Mouse (Mus musculus) stomach, embryonic 16.5 days (tissue): ENCODE measurements around the gene Cblb. TPM values are rescaled to one million over a fixed set of nuclear protein-coding genes. Genes with fewer than 3 reads are reported as not detected.

Source experiments
- ATAC-seq: fragments of 200-750 bp; cut with Nextera tagmentation; 2 replicates; pipeline ENCODE4 v1.8.0; 2017; ENCODE audit warnings: moderate number of reproducible peaks, moderate TSS enrichment; ENCODE audit not compliant: insufficient read depth, low FRiP score
- H3K27ac ChIP-seq: fragments of 300-500 bp; sonication (generic); 2 replicates; pipeline ENCODE4 v1.5.1; 2014; ENCODE audit warnings: low read length
- H3K27me3 ChIP-seq: fragments of 300-500 bp; sonication (generic); 2 replicates; pipeline ENCODE4 v1.6.1; 2014; ENCODE audit warnings: low read length, control low read depth, mixed read lengths; ENCODE audit not compliant: control insufficient read depth, insufficient read depth
- H3K36me3 ChIP-seq: fragments of 300-500 bp; sonication (generic); 2 replicates; pipeline ENCODE4 v1.6.1; 2014; ENCODE audit warnings: low read length; ENCODE audit not compliant: control insufficient read depth, insufficient read depth
- H3K4me1 ChIP-seq: fragments of 300-500 bp; sonication (generic); 2 replicates; pipeline ENCODE4 v1.6.1; 2014; ENCODE audit warnings: low read length, control low read depth, mixed read lengths; ENCODE audit not compliant: control insufficient read depth, insufficient read depth
- H3K4me2 ChIP-seq: fragments of 300-500 bp; sonication (generic); 2 replicates; pipeline ENCODE4 v1.6.1; 2014; ENCODE audit warnings: low read depth, low read length, mixed read lengths
- H3K4me3 ChIP-seq: fragments of 300-500 bp; sonication (generic); replicated peaks from 2 replicates; pipeline ENCODE4 v1.5.1; 2014; ENCODE audit warnings: mild to moderate bottlenecking, low read length
- H3K9ac ChIP-seq: fragments of 300-500 bp; sonication (generic); 2 replicates; pipeline ENCODE4 v1.6.1; 2014; ENCODE audit warnings: low read length
- H3K9me3 ChIP-seq: fragments of 300-500 bp; sonication (generic); replicated peaks from 2 replicates; pipeline ENCODE4 v1.6.1; 2016; ENCODE audit warnings: low read length, control low read depth; ENCODE audit not compliant: control insufficient read depth
- WGBS: fragments of 180-500 bp; shearing (Covaris S2); extraction: QIAGEN DNeasy Blood & Tissue Kit; methylation state at CpG from one replicate; pipeline ENCODE4 v1.1.7; 2014; 5-methylcytosine and 5-hydroxymethylcytosine counted together
- polyA plus RNA-seq: library from polyadenylated mRNA; unstranded; fragments of >200 nt; fragmentation: Nextera tagmentation; extraction: Ambion mirVana; gene quantifications from 2 replicates; pipeline ENCODE4 v1.2.1, GENCODE M21; 2015

Cblb gene
- polyA plus RNA-seq, 1 experiment from 2014 or later = 11.7 TPM

DNA sequence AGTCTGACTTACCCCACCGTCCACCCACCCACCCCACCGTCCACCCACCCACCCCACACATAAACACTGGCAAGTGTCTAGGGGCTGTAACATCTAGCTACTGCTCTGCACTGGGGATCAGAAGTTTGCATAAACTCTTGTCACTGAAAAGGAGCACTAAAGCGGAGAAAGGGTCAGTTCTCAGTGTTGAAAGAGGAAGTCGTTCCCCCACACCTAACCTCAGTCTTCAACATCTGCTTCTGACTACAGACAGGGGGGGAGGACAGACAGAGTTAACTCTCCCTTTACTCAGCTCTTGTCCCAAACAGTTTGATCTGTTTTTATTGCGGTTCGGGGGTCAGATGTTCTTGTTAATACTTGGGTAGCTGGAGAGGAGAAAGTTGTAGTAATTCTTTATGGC, 59.9 kb downstream of the Cblb start:
- H3K36me3 ChIP-seq = no peaks in the 10 kb centered on the region
- WGBS = 44% methylated on average over 6 of the region's 6 CpGs
- H3K9me3 ChIP-seq = no peaks in the 10 kb centered on the region
- no peak overlapping the region for H3K9ac ChIP-seq
- no peak overlapping the region for H3K27ac ChIP-seq
- H3K4me3 ChIP-seq = no peak overlapping the region
- no peak overlapping the region for H3K4me2 ChIP-seq
- peaks cover 12% of the 10 kb centered on the region for H3K4me1 ChIP-seq
- H3K27me3 ChIP-seq = no peaks in the 10 kb centered on the region
- ATAC-seq = no peak

GRCm38 (mm10) chr16:52093325-52094253, 62.6 kb downstream of the Cblb start:
- Histone ChIP-seq H3K36me3 (no peaks in the 10 kb centered on the region), H3K9ac (no peak overlapping the region), H3K4me3 (no peak overlapping the region), H3K4me1 (peaks cover 12% of the 10 kb centered on the region), H3K9me3 (no peaks in the 10 kb centered on the region), H3K27ac (peak overlapping the region; percentile 44), H3K27me3 (no peaks in the 10 kb centered on the region), H3K4me2 (no peak overlapping the region)
- WGBS = 47% methylated on average over 9 of the region's 9 CpGs
- no peak for ATAC-seq

- Histone ChIP-seq H3K4me1 (peaks cover 12% of the 10 kb centered on the region), H3K9ac (no peak overlapping the region), H3K4me3 (no peak overlapping the region), H3K36me3 (no peaks in the 10 kb centered on the region), H3K9me3 (no peaks in the 10 kb centered on the region), H3K4me2 (no peak overlapping the region), H3K27me3 (no peaks in the 10 kb centered on the region), H3K27ac (peak overlapping the region; percentile 24; the same call in 1 of the 2 replicates)
- WGBS = 83% methylated on average over 10 of the region's 10 CpGs
- no peak for ATAC-seq
These were observed 63.9 kb downstream of the Cblb start for GRCm38 (mm10) chr16:52094735-52095459.

GRCm38 (mm10) chr16:52095643-52096042, 64.6 kb downstream of the Cblb start:
- WGBS = 61% methylated on average over 3 of the region's 3 CpGs
- Histone ChIP-seq H3K27me3 (no peaks in the 10 kb centered on the region), H3K9ac (no peak overlapping the region), H3K4me1 (peaks cover 12% of the 10 kb centered on the region), H3K27ac (no peak overlapping the region), H3K36me3 (no peaks in the 10 kb centered on the region), H3K9me3 (no peaks in the 10 kb centered on the region), H3K4me2 (no peak overlapping the region), H3K4me3 (no peak overlapping the region)
- ATAC-seq = no peak

GRCm38 (mm10) chr16:52100466-52100865, 69.4 kb downstream of the Cblb start:
- Histone ChIP-seq H3K27ac (no peak overlapping the region), H3K36me3 (no peaks in the 10 kb centered on the region), H3K9ac (no peak overlapping the region), H3K4me2 (no peak overlapping the region), H3K4me1 (no peaks in the 10 kb centered on the region), H3K9me3 (no peaks in the 10 kb centered on the region), H3K27me3 (no peaks in the 10 kb centered on the region), H3K4me3 (no peak overlapping the region)
- 75% methylated on average over 6 of the region's 6 CpGs for WGBS
- ATAC-seq = no peak

DNA sequence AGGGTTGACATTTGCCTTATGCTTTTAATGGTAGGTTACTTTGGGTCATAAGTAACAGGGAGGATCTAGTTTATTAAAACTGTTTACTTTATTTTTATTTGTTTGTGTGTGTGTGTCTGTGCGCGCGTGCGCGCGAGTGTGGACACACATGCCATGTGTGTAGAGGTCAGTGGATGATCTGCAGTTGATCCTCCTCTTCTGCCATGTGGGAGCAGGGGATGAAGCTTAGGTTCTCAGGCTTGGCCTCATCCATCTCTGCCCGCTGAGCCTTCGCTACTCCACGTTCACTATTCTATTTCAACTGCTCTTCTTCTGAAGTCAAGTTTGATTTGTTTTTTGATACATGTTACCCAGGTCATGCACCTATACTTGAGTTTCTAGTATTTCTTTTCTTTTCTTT, 73.6 kb downstream of the Cblb start:
- Histone ChIP-seq H3K9ac (no peak overlapping the region), H3K4me1 (no peaks in the 10 kb centered on the region), H3K27me3 (no peaks in the 10 kb centered on the region), H3K27ac (no peak overlapping the region), H3K9me3 (no peaks in the 10 kb centered on the region), H3K4me2 (no peak overlapping the region), H3K36me3 (no peaks in the 10 kb centered on the region), H3K4me3 (no peak overlapping the region)
- WGBS = 91% methylated on average over 9 of the region's 9 CpGs
- no peak for ATAC-seq

GRCm38 (mm10) chr16:52107836-52108235, 76.8 kb downstream of the Cblb start:
- Histone ChIP-seq H3K4me2 (no peak overlapping the region), H3K36me3 (peaks cover 3% of the 10 kb centered on the region; the same call in 1 of the 2 replicates), H3K27ac (no peak overlapping the region), H3K9me3 (no peaks in the 10 kb centered on the region), H3K27me3 (no peaks in the 10 kb centered on the region), H3K4me3 (no peak overlapping the region), H3K4me1 (no peaks in the 10 kb centered on the region), H3K9ac (no peak overlapping the region)
- no peak for ATAC-seq
- 77% methylated on average over 5 of the region's 5 CpGs for WGBS

DNA sequence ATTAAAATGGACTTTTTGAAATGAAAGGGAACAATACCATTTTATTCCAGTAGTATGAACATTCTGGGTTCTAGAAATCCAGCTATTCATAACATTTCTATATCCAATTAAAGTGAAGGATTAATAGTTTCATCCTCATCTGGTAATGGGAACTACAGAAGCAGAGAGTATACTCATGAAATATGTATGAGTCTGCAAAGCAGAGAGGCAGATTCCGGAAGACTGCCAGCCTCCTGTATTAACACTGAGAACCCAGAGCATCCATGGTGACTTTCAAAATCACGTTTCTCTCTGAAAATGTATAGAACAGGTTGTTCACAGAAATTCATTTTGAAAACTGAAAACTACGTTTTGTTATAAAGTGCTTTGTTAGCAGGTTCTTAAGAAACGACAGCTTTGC, 83.4 kb downstream of the Cblb start:
- no peak for ATAC-seq
- Histone ChIP-seq H3K4me3 (no peak overlapping the region), H3K9ac (no peak overlapping the region), H3K27me3 (no peaks in the 10 kb centered on the region), H3K27ac (no peak overlapping the region), H3K36me3 (peaks cover 6% of the 10 kb centered on the region; the same call in 1 of the 2 replicates), H3K4me2 (no peak overlapping the region), H3K9me3 (no peaks in the 10 kb centered on the region), H3K4me1 (0 out of 2 replicates have a peak, but pooled peaks cover 2% of the 10 kb centered on the region)
- WGBS = 52% methylated on average over 4 of the region's 4 CpGs

DNA sequence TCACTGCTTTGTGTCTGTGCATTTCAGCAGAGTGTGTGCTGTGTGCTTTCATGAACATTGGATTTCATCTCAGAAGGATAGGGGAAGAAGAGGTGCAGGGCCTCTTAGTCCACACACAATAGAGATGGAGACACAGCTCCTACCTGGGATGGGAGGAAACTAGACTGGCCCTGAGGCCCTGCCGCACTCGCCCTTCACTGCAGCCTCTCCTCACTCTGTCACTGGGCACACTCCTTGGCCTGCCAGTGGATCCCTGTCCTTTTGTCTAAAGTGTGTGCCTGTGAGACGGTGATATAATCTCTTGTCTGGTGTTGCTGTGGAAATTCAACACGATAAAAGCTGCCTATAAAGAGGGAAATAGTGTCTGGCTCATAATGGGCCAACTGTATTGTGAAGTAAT, 88.0 kb downstream of the Cblb start:
- Histone ChIP-seq H3K27ac (no peak overlapping the region), H3K4me3 (no peak overlapping the region), H3K4me1 (0 out of 2 replicates have a peak, but pooled peaks cover 2% of the 10 kb centered on the region), H3K9me3 (no peaks in the 10 kb centered on the region), H3K27me3 (no peaks in the 10 kb centered on the region), H3K9ac (no peak overlapping the region), H3K36me3 (no peaks in the 10 kb centered on the region), H3K4me2 (no peak overlapping the region)
- ATAC-seq = no peak
- 80% methylated on average over 4 of the region's 4 CpGs for WGBS
